In the genomic region with DNA sequence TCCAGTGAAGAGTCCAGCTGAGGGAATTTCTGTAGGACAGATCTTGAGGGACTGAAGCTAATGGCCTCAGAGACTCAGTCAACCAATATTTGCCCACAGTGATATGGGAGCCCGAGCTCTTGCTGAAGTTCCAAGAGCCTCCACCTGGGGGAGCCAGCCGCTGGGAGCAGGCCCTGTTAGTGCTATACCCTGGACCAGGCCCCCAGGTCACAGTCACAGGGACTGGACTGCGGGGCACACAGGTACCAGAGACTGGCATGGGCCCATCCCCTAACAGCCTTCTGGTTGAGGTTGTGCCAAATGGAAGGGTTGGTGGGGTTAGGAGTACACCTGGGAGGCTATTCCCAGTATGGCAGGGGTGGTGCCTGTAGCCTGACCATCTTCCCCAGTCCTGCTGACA, we compare ENCODE assay signal across 8 mouse cellular contexts. TPM values are rescaled to one million over a fixed set of nuclear protein-coding genes. Genes with fewer than 3 reads are reported as not detected.
DNase-seq lines count a peak whose midpoint lies in the region; ATAC-seq and TF ChIP-seq lines count a peak whose summit lies in the region.

No protein-coding gene starts in this region.

- H3K36me3 ChIP-seq in heart, embryonic 11.5 days (ENCODE audit: control insufficient read depth, insufficient read depth, low read length) = peaks cover 18% of the 10 kb centered on the region
- peaks cover 37% of the 10 kb centered on the region for H3K36me3 ChIP-seq in forebrain, embryonic 15.5 days
- peaks cover 46% of the 10 kb centered on the region for H3K36me3 ChIP-seq in hindbrain, embryonic 13.5 days

- H3K4me2 ChIP-seq in heart, embryonic 11.5 days = no peak overlapping the region
- H3K4me2 ChIP-seq in forebrain, embryonic 15.5 days (replicated peaks) = no peak overlapping the region
- H3K4me2 ChIP-seq in hindbrain, embryonic 13.5 days = peak overlapping the region; percentile 95; the same call in 1 of the 2 replicates

- no peak overlapping the region for H3K9ac ChIP-seq in heart, embryonic 11.5 days (ENCODE audit: low read depth, low read length)
- no peak overlapping the region for H3K9ac ChIP-seq in forebrain, embryonic 15.5 days (replicated peaks)
- H3K9ac ChIP-seq in hindbrain, embryonic 13.5 days = peak overlapping the region; percentile 82; the same call in 1 of the 2 replicates

- ATAC-seq in heart, embryonic 11.5 days (replicated peaks; ENCODE audit: insufficient number of reproducible peaks, low FRiP score, low TSS enrichment) = no peak; the same call in 1 of the 2 replicates
- ATAC-seq in forebrain, embryonic 15.5 days (replicated peaks) = 0 out of 2 replicates have a peak, but pooled peaks have one; percentile 6
- ATAC-seq in hindbrain, embryonic 13.5 days (ENCODE audit: low FRiP score) = peak; percentile 26
- peak; percentile 74 for ATAC-seq in megakaryocyte, adult 5-6 weeks (ENCODE audit: poor library complexity, severe bottlenecking)

- 18% methylated on average over 3 of the region's 3 CpGs for WGBS in heart, embryonic 11.5 days (ENCODE audit: insufficient replicate concordance)
- WGBS in forebrain, embryonic 15.5 days = 13% methylated on average over 3 of the region's 3 CpGs
- 20% methylated on average over 3 of the region's 3 CpGs for WGBS in hindbrain, embryonic 13.5 days

- H3K9me3 ChIP-seq in heart, embryonic 11.5 days (replicated peaks; ENCODE audit: control insufficient read depth, low read length) = no peaks in the 10 kb centered on the region
- H3K9me3 ChIP-seq in forebrain, embryonic 15.5 days = no peaks in the 10 kb centered on the region
- H3K9me3 ChIP-seq in hindbrain, embryonic 13.5 days = no peaks in the 10 kb centered on the region

- TF ChIP-seq CTCF in left cerebral cortex, adult 2 months (IDR thresholded peaks at IDR 0.05) = peak; percentile 90

- peaks cover 11% of the 10 kb centered on the region for H3K27me3 ChIP-seq in heart, embryonic 11.5 days (ENCODE audit: control insufficient read depth, insufficient read depth, low read length)
- H3K27me3 ChIP-seq in forebrain, embryonic 15.5 days = peaks cover 32% of the 10 kb centered on the region
- peaks cover 50% of the 10 kb centered on the region for H3K27me3 ChIP-seq in hindbrain, embryonic 13.5 days

- no peak overlapping the region for H3K27ac ChIP-seq in heart, embryonic 11.5 days (ENCODE audit: low read depth, low read length)
- no peak overlapping the region for H3K27ac ChIP-seq in forebrain, embryonic 15.5 days (replicated peaks)
- H3K27ac ChIP-seq in hindbrain, embryonic 13.5 days = no peak overlapping the region
- H3K27ac ChIP-seq in left cerebral cortex, adult 2 months = peak overlapping the region; percentile 94

- H3K4me3 ChIP-seq in heart, embryonic 11.5 days (ENCODE audit: low read depth, low read length) = no peak overlapping the region
- H3K4me3 ChIP-seq in forebrain, embryonic 15.5 days = no peak overlapping the region
- H3K4me3 ChIP-seq in hindbrain, embryonic 13.5 days = no peak overlapping the region
- no peak overlapping the region for H3K4me3 ChIP-seq in left cerebral cortex, adult 2 months

- peak; percentile 96 for DNase-seq in heart, adult 11 months
- peak; percentile 86 to 89 for DNase-seq in cerebellum, adult 18-20 months
- peak; percentile 68 to 77 for DNase-seq in left cerebral cortex, adult 2 months (ENCODE audit: extremely low spot score in 1 of 2, low spot score in 2 of 2)
- peak; percentile 83 for DNase-seq in right cerebral cortex, postnatal 4 days

- intact Hi-C loops in left cerebral cortex, adult 2 months (cut with DNase I) = loop anchor here (5.0 kb wide), 2 partner anchors 59 to 71 kb away; no protein-coding TSS in a partner anchor

- peaks cover 51% of the 10 kb centered on the region for H3K4me1 ChIP-seq in heart, embryonic 11.5 days (ENCODE audit: control insufficient read depth, insufficient read depth, low read length)
- H3K4me1 ChIP-seq in forebrain, embryonic 15.5 days = peaks cover 26% of the 10 kb centered on the region
- H3K4me1 ChIP-seq in hindbrain, embryonic 13.5 days (replicated peaks) = peaks cover 46% of the 10 kb centered on the region

RNA-seq across cellular contexts. Expression of gene Amh, which starts 0.9 kb away (rescaled TPM):
- polyA plus RNA-seq in heart, embryonic 11.5 days (2014; fragmentation: Nextera tagmentation; extraction: Ambion mirVana) = 0.11 TPM in 1 of 2 replicates, not detected in the other
- 0.10 TPM in 2 replicates for polyA plus RNA-seq in forebrain, embryonic 15.5 days (2015; fragmentation: Nextera tagmentation; extraction: Ambion mirVana)
- polyA plus RNA-seq in hindbrain, embryonic 13.5 days (2015; fragmentation: Nextera tagmentation; extraction: Ambion mirVana) = 0.22 TPM in 1 of 2 replicates, not detected in the other
- 1 to 10 TPM; 1.9 to 3.8 TPM for total RNA-seq in left cerebral cortex, adult 2 months (2021)
- not detected in 2 replicates for total RNA-seq in megakaryocyte, adult 5-6 weeks (2015)
- total RNA-seq in megakaryocyte, adult 5-6 weeks (2017) = not detected in 2 replicates

RNA-seq across cellular contexts. Expression of gene Jsrp1, which starts 7.4 kb away (rescaled TPM):
- polyA plus RNA-seq in heart, embryonic 11.5 days (2014; fragmentation: Nextera tagmentation; extraction: Ambion mirVana) = 8.0 and 10.0 TPM in 2 replicates
- 0.31 TPM in 1 of 2 replicates, not detected in the other for polyA plus RNA-seq in forebrain, embryonic 15.5 days (2015; fragmentation: Nextera tagmentation; extraction: Ambion mirVana)
- polyA plus RNA-seq in hindbrain, embryonic 13.5 days (2015; fragmentation: Nextera tagmentation; extraction: Ambion mirVana) = 0.56 and 0.95 TPM in 2 replicates
- 1 to 10 TPM; 5.9 to 7.4 TPM for total RNA-seq in left cerebral cortex, adult 2 months (2021)
- not detected in 2 replicates for total RNA-seq in megakaryocyte, adult 5-6 weeks (2015)
- total RNA-seq in megakaryocyte, adult 5-6 weeks (2017) = not detected in 2 replicates

RNA-seq across cellular contexts. Expression of gene Plekhj1, which starts 7.5 kb away (rescaled TPM):
- polyA plus RNA-seq in heart, embryonic 11.5 days (2014; fragmentation: Nextera tagmentation; extraction: Ambion mirVana) = 89.0 and 97.7 TPM in 2 replicates
- polyA plus RNA-seq in forebrain, embryonic 15.5 days (2015; fragmentation: Nextera tagmentation; extraction: Ambion mirVana) = 140 and 154 TPM in 2 replicates
- polyA plus RNA-seq in hindbrain, embryonic 13.5 days (2015; fragmentation: Nextera tagmentation; extraction: Ambion mirVana) = 128 and 132 TPM in 2 replicates
- total RNA-seq in left cerebral cortex, adult 2 months (2021) = 10 to 100 TPM; 68.2 to 71.0 TPM
- 82.4 and 84.3 TPM in 2 replicates for total RNA-seq in megakaryocyte, adult 5-6 weeks (2015)
- total RNA-seq in megakaryocyte, adult 5-6 weeks (2017) = 35.5 and 43.5 TPM in 2 replicates

RNA-seq across cellular contexts. Expression of gene Sf3a2, which starts 7.9 kb away (rescaled TPM):
- 68.6 and 68.7 TPM in 2 replicates for polyA plus RNA-seq in heart, embryonic 11.5 days (2014; fragmentation: Nextera tagmentation; extraction: Ambion mirVana)
- polyA plus RNA-seq in forebrain, embryonic 15.5 days (2015; fragmentation: Nextera tagmentation; extraction: Ambion mirVana) = 60.2 and 62.6 TPM in 2 replicates
- 55.9 and 61.6 TPM in 2 replicates for polyA plus RNA-seq in hindbrain, embryonic 13.5 days (2015; fragmentation: Nextera tagmentation; extraction: Ambion mirVana)
- total RNA-seq in left cerebral cortex, adult 2 months (2021) = 10 to 100 TPM; 42.0 to 48.7 TPM
- total RNA-seq in megakaryocyte, adult 5-6 weeks (2015) = 45.8 and 46.6 TPM in 2 replicates
- 13.1 and 20.4 TPM in 2 replicates for total RNA-seq in megakaryocyte, adult 5-6 weeks (2017)

RNA-seq across cellular contexts. Expression of gene Oaz1, which starts 20.5 kb away (rescaled TPM):
- 1,894 and 1,935 TPM in 2 replicates for polyA plus RNA-seq in heart, embryonic 11.5 days (2014; fragmentation: Nextera tagmentation; extraction: Ambion mirVana)
- polyA plus RNA-seq in forebrain, embryonic 15.5 days (2015; fragmentation: Nextera tagmentation; extraction: Ambion mirVana) = 1,419 and 1,463 TPM in 2 replicates
- 1,227 and 1,240 TPM in 2 replicates for polyA plus RNA-seq in hindbrain, embryonic 13.5 days (2015; fragmentation: Nextera tagmentation; extraction: Ambion mirVana)
- total RNA-seq in left cerebral cortex, adult 2 months (2021) = 100 to 1,000 TPM; 476 to 536 TPM
- total RNA-seq in megakaryocyte, adult 5-6 weeks (2015) = 1,171 and 1,242 TPM in 2 replicates
- total RNA-seq in megakaryocyte, adult 5-6 weeks (2017) = 206 and 296 TPM in 2 replicates
